Mouse (Mus musculus) left cerebral cortex, adult 8-10 months (tissue): ENCODE results near the gene Hmgn1. TPM values are rescaled to one million over a fixed set of nuclear protein-coding genes. Genes with fewer than 3 reads are reported as not detected.
"Not testable (repeated sequence)": the region's sequence is repeated elsewhere in the genome, so short reads cannot be mapped to it uniquely, and the experiment has no call there.

Experiments
- DNase-seq, 2 experiments: peaks; one replicate each; pipeline ENCODE4 v3.0.0; 2022; ENCODE audit warnings: low spot score in 2 of 2
- total RNA-seq, 4 experiments: library from RNA; stranded (reverse); gene quantifications; 2 replicates each; pipeline ENCODE4 v1.2.4; 2022

Gene Hmgn1
- total RNA-seq, result 10 to 100 TPM; 58.6 to 76.0 (median 62.2) TPM

DNA sequence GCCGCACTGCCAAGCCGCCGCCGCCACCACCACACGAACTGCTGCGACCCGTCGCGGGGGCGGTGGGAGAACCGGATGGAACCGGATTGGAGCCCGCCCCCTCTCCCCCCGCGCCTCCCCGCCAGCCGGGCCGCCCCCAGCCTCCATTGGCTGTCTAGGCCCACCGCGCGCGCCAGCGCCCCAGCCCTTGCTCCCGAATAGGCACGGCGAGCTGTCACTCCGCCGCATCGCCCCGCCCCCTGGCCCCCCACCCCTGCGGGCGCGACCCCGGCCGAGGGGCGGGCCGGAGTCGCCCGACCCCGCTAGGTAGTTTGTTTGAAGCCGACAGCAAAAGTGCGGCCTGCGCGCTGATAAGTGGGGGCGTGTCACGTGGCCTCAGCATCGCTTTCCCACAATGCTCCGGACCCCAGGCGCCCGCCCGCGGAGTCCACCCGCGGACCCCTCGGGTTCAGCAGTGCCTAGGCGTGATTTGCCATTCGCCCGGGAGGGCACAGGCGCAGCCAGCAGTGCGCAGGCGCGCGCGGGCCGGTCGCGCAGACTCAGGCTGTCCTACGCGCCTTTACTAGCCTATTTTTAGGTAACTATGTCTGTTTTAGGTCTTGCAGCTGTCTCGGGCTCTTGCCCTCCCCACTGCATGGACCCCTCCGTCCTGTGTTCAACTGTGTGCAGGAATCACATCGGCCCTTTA is at the start of gene Hmgn1:
Gene Hmgn1 (minus strand): TSS at position 73 of the 688 bp plus-strand sequence.
- peak; percentile 86 to 97 for DNase-seq

DNA sequence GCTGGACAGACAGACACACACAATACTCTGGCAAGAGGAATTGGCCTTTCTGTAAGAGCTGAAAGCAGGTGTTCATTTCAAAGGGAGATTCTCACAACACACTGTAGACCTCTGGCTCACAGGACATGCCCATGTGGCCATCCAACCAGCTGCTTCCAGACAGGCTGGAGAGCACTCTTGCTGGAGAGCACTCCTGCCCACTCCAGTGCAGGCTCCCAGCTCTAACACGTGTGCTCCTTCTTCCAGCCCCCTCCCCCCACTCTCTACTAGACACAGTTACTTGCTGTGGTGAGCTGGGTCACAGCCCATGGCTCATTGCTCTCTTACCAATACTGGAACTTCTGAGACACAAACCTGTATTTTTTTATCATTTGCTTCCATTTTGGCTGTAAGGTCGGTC is 47.9 kb upstream of the Hmgn1 start:
- DNase-seq, result no peak

DNA sequence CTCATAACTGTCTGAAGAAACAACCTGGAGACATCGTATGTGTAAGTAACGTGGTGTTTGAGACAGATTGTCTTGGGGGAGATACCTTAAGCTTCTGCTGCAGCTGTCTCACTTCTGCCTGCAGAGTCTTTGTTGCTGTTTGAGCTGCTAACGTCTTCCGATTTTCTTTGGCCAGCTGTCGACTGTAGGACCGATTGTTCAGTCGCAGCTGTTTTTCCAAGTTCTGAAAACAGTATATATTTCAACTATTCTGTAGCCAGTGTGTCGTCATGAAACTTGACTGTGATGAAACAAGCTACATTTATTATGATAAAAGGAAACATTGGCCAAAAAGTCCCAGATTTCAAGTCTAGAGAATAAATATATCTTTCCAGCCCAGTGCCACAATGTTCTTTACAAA is 46.1 kb upstream of the Hmgn1 start:
- DNase-seq, result no peak

DNA sequence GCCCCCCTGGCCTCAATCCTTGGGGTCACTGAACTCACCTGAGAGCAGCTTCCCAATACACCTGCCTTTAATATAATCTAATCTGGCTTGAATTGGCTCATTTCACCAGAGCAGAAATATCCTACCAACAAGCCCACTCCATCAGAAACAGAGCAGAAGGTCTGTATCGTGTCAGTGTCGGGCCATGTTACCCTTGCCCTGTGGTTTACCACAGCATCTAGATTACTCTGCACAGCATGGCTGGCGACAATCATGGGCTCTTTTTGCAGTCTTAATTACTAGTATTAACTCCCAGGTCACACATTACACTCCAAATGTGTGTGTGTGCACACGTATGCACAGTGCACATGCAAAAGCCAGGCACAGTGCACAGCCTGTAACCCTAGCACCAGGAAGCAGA is 41.3 kb upstream of the Hmgn1 start:
- no peak for DNase-seq

DNA sequence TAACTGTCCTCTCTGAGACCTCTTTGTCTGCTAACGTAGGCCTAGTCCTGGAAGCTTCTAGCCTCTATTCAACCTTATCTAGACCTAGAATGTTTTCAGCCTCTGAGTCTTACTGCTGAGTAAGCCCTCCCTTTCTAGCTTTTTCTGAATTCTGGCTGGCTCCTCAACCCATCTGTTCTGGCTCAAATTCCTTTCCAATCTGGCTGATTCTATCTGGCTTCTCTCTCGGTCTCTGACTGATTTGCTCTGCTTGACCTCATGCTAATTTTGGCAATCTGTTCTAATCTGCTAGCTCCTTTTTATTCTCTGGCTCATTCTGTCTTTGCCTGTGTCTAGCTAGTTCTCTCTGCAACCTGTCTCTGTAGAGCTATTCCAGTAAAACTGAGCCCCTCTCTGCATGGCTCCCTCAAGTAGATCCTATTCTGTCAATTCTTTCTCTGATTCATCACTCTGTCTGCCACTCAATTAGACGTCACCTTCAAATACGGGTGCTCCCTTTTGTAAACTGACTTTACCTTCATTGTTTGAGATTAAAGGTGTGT is 38.3 kb upstream of the Hmgn1 start:
- no peak for DNase-seq

DNA sequence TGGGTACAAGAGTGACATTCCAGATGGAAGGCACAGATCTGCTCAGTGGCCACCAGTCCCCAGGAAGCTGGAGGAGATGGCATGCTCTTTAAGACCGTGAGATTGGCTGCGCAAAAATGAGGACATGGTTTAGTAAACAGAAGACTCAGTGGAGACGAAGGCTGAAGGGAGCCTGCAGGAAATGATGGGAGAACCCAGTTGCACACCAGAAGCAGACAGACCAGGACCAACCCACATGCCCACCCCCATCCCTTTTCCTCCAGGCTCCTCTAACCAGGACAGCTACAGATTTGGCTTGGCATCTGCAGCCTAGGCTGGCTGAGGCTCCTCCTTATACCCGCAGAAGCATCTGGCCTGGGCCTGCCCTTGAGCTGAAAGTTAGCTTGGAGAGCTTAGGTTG is 33.8 kb upstream of the Hmgn1 start:
- no peak for DNase-seq

DNA sequence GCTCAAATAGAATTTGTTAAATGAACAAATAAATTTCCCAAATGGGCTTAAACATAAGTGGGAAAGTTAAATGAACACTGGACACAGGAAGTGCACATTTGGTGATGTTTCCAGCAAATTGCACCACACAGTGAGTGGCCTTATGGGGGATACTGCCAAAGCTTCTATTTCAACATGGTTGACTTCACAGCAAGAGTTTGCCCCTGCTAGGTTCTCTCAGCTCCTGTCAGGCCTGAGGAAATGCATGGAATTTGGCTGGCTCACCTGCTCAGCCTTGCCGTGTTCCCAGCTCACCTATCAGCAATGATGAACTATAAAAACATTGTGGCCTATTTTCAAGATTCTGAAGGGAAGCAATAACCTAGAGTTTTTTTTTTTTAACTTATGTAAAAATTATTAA is 33.4 kb upstream of the Hmgn1 start:
- no peak for DNase-seq

DNA sequence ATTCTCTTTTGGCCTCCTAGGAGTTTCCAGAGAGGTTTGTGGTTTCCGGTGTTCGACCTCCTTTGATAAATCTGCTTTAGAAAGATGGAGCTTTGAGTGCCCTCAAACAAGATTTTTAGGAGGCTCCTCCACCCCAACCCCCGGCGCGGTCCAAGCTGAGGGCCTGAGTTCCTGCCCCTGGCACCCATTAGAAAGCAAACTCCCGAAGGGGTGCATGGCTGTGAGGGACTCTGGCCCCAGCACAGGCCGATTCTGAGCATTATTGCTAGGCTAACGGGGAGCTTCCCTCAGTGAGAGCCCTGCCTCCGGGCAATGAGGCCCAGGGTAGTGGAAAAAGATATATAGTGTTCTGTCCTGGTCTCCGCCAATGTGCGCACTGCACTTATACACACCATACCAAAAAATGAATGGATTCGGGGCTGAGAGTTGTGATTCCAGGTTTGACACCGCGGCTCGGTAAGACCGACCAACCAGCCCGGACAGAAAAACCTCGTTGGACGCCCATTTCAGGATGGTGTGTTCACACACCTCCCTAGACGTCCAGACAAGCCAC is 32.3 kb upstream of the Hmgn1 start:
- no peak for DNase-seq

DNA sequence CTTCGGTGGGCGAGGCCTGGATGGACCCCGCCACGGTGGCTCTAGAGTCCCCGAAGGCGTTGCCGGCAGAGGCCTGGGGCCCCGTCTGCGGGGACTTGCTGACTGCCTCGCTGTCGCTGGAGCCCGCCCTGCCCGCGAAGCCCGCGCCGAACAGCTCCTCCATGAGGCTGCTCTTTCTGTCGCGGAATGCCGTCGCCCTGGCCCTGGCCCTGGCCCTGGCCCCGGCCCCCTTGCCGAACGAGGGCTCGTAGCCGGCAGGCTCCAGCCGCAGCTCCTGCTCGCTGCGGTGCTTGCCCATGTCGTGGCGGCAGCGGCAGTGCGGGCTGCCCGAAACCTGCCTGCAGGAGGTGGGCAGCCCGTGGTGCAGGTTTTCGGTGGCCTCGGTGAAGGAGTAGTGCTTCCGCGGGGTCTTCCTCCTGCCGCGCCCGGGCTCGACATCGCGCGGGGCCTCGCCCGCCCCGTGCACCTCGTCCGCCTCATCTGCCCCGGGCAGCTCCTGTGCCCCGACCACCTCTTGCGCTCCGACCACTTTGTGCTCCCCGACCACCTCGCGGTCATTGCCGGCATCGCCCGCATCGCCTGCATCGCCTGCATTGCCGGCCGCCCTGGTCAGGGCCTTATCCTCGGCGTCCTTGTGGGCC is 31.7 kb upstream of the Hmgn1 start:
- DNase-seq, result peak in 1 of 2 experiments; percentile 48

DNA sequence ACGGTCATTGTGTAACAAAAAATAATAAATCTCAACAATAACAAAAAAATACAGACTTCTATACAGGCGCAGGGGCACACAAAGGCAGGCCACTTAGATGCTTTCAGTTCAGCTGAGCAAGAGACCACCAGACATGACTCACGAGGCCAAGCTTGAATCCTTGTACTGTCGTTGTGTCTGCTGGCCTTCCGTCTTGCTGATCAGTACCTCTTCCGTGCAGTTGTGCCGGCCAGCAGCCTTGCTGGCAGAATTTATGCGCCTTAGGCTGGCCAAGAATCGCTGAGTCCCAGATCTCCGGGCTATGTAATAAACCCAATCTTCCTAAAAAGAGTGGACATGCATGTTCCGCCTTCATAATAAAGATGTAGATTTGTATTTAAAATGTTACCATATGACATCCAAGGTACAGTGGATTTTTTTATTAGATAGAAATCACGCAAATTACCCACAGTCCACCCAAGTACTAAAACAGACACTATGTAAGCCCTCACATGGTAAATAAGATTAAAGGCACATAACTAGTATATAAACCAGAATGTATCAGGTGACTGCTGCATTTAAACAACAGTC is 31.1 kb upstream of the Hmgn1 start:
- DNase-seq, result no peak

DNA sequence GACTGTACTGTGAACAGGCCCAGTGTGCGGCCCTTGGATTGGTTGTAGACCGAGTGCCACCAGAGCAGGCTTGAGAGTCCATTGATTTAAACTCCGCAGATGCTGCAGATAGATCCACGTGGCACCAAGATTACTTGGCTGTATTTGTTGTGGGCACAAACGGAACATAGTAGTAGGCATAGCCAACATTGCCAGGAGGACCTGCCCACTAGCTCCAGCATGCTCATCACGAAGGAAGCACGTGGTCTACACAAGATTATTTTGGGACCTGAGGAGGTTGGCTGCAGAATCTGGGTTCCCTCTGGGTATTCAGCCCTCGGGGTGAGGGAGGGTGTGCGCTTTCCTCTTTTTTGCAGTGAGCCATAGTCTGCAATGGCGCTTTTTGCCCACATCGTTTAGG is 29.6 kb upstream of the Hmgn1 start:
- DNase-seq, result peak; percentile 27 to 83

DNA sequence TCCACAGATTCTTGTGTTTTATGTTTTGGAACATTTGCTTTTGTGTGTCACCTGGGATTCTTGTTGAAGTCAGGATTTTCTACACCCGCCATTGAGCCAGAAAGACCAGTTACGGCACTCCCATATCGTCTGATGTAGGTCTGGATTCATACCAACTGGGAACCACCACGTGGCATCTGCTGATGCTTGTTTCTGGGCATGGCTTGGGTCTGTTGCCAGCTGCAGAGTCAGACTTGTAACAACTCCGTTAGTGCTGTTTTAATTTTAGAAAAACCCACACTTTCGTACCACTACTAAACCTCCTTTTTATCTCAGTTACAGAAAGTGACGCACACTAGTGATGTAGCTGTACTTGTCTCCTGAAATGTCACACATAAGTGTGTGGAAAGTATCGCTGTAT is 28.5 kb upstream of the Hmgn1 start:
- DNase-seq, result peak in 1 of 2 experiments; percentile 77

DNA sequence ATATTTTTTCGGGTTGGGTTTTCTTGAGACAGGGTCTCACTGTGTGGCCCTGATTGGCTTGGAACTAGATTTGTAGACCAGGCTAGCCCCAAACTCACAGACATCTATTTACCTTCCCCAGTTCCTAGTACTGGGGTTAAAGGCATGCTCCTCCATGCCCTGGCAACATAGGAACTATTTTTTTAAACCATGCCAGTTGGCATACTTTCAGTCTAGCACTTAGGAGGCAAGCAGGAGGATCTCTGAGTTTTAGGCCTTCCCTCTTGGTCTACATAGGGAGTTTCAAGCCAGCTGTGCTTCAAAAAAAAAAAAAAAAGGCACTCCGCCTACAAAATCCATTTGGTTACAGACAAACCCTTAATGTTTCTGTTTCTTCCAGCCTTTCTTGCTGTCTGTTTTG is 26.9 kb upstream of the Hmgn1 start:
- DNase-seq, result no peak

DNA sequence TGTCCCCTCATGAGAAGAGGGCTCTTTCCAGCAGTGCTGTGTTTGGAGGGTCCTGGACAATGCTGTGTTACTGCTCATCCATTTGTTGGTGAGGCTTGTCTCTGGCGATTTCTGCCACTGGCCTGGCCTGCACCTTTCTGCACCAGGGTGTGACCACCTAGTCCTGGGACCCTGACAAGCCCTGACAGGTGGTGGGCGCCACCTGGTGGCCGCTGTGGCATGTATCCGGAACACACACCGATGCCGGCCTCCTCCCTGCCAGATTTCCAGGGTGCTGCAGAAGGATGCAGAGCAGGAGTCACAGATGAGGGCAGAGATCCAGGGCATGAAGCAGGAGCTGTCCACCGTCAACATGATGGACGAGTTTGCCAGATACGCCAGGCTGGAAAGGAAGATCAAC is 24.0 kb upstream of the Hmgn1 start:
- DNase-seq, result peak in 1 of 2 experiments; percentile 48

DNA sequence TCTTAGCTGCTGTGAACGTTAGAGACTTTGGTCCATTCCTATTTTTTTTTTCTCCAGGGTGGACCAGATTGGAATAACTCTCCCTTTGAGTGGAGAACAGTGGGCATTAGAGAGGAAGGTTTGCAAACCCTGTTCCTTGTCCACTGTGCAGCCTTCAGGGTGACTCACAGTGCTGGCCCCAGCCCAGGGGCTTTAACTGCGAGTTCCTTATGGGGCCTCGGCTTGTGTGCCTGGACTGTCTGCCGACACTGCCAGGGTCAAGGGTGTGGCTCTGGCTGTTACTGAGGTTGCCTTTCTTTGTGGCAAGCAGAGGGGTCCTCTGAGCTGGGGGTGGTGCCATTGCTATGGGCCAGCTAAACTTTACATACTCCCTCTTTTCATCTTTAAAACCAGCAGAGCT is 23.5 kb upstream of the Hmgn1 start:
- DNase-seq, result no peak

DNA sequence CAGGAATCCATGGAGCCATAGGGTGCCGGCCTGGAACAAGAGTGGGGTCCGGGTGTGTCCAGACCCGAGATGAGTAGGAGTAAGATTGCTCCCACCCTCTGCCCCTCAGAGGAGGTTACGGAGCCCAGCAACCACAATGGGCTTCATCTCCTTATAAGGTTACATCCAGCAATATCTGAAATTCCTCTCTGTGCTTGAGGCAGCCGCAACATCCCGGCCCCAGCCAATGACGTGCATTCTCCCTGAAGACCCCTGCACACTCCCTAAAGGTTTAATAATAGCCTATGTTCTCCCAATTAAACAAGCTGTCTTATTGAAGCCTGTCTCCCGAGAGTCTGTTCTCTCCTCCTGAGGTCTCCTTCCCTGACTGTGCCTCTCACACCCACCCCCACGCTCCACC is 21.8 kb upstream of the Hmgn1 start:
- no peak for DNase-seq

DNA sequence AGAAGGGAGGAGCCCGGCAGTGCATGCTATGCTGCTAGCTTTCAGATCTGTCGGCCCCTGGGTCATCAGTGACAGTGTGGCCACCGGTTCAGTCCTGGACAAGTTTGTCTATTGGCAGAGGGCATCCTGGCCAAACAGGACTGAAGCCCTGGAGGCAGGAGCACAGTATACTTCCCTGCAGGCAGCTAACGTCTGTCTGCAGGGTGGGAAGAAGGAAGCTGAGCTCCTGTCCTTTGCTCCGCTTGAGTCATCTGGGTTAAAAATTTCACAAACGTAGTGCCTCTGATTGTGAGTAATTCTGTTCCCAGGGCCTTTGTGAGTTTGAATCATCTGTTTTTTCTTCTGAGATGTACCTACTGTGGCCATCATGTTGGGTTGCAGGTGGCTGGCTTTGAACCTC is 21.3 kb upstream of the Hmgn1 start:
- no peak for DNase-seq

DNA sequence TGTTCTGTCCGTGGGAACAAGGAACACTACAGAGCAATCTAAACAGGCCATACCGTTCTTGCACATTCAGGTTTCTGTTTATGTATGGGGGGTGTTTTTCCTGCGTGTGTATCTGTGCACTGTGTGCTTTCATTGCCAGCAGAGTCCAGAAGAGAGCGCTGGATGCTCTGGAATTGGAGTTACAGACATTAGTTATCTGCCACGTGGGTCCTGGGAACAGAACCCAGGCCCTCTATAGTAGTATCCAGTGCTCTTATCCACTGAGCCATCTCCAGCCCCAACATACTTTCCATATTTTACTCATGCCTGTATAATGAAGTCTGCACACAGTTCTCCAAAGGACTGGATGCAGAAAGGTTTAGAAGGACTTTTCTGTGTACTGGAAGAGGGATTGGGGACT is 18.3 kb upstream of the Hmgn1 start:
- DNase-seq, result no peak

DNA sequence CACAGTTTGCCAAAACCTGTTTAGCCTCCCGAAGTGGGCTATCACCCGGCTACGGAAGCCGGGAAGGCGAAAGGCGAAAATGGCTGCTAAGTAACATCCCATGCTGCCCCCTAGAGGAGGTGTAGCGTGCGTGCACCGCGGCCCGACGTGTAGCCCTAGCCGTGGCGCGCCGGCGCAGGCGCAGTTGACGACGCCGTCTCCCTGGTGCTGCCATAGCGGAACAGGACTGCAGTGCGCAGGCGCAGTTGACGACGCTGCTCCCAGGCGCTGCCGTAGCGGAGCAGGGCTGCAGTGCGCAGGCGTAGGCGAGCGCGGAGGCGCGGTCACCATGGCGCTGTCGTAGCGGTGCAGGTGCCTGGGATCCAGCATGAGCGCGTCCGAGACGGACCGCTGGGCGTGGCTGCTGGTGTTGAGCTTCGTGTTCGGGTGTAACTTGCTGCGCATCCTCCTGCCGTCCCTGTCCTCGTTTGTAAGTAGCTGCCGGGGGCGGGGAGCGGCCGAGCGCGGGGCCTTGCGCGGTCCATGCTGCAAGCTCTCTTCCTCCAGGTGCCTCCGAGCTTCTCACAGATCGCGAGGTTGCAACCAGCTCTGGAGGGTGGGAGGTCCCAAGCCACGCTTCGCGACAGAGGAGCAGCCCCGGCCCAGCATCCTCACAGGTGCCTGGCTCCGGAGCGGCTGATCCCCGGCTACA is 17.7 kb upstream of the Hmgn1 start, which contains the start of gene Wrb:
Gene Wrb (plus strand): TSS at position 298 of the 691 bp plus-strand sequence.
- peak; percentile 99 for DNase-seq

DNA sequence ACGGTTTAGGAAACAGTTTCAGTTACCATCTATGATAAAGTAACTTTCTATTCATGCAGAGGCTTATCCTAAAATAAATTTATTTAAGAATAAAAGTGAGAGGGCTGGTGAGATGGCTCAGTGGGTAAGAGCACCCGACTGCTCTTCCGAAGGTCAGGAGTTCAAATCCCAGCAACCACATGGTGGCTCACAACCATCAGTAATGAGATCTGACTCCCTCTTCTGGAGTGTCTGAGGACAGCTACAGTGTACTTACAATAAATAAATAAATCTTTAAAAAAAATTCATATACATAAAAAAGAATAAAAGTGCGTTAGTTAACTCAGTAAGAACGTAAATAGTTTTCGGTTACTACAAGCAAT is 17.2 kb upstream of the Hmgn1 start:
- DNase-seq, result not testable (repeated sequence)

DNA sequence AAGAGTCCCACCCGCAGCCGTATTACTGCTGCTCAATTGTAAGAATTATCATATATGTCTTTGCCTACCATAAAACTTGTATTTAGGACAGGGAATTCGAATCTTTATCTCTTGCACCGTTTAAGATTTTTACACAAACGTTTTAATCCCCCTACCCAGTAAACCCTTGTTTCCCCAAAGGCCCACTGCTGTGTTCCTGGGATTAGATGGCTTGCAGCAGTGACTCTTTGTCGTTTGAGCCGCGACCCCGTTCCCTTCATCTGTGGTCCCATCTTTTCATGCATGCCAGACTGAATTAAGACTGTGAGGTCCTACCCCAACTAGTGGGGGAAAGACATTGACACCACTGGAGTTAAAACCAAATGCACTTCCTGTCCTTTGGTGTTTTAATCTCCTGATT is 937 bp upstream of the Hmgn1 start:
- no peak for DNase-seq

DNA sequence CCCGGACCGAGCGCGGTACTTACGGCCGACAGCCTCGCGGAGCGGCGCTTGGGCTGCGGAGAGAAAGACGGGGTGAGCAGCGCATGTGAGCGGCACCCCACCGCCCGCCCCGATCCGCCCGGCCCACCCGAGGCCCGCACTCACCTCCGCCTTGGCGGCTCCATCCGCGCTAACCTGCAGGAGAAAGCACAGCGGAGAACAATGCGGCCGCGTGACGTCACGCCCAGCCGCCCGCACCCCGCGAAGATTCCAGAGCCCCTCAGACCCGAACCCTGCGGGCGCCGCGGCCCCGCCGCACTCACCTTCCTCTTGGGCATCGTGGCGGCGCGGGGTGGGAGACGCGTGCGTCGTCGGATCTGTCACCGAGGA is 257 bp downstream of the Hmgn1 start:
- DNase-seq, result no peak
